Comparison of ENCODE assay signal across 11 mouse cellular contexts in genomic region chr15:80202111-80202775, GRCm38 (mm10).
DNase-seq lines count a peak whose midpoint lies in the region.
"Had no signal": no experiment of that assay in that cellular context is flagged by ENCODE, and none has a peak within 500 bp of the region (broad histone marks: within the 10 kb centered on the region; RNA-seq: fewer than 3 reads in every experiment).

No protein-coding gene starts in this region.

- DNase-seq in kidney, adult 11 months, result peak; percentile 69
- DNase-seq in kidney, postnatal 10 days, result no peak
- DNase-seq in adipocyte (ENCODE audit: low spot score), result peak; percentile 14
- DNase-seq in kidney, postnatal 25 days, result peak; percentile 53 to 74
- peak; percentile 50 to 72 for DNase-seq in left cerebral cortex, adult 9 months (ENCODE audit: low spot score in 2 of 2)
- no peak for DNase-seq in embryo, embryonic 9.5 days (ENCODE audit: extremely low spot score)
- DNase-seq in spleen, adult 12 weeks (ENCODE audit: low spot score), result no peak
- DNase-seq: adrenal gland, adult 8-10 months; cerebellum, adult 11-12 months; heart, postnatal 14 days; thymus, postnatal 25 days had no signal

Comparison
In these comparisons a context has a peak if more than half of its experiments do, and no peak if none do; other contexts are left out.
1. DNase-seq: peak in kidney, adult 11 months (single experiment), adipocyte (single experiment), kidney, postnatal 25 days (2 of 2) and left cerebral cortex, adult 9 months (2 of 2); none in kidney, postnatal 10 days (single experiment), embryo, embryonic 9.5 days (single experiment) and spleen, adult 12 weeks (single experiment).